Mouse (Mus musculus) cerebral cortex, adult 2 months (tissue): ENCODE measurements around the gene Trpm8.

Source experiments
- WGBS: fragments of 180-500 bp; shearing (Covaris S2); methylation state at CpG from one replicate; pipeline ENCODE4 v1.1.7; 2018; 5-methylcytosine and 5-hydroxymethylcytosine counted together

The Trpm8 gene

DNA sequence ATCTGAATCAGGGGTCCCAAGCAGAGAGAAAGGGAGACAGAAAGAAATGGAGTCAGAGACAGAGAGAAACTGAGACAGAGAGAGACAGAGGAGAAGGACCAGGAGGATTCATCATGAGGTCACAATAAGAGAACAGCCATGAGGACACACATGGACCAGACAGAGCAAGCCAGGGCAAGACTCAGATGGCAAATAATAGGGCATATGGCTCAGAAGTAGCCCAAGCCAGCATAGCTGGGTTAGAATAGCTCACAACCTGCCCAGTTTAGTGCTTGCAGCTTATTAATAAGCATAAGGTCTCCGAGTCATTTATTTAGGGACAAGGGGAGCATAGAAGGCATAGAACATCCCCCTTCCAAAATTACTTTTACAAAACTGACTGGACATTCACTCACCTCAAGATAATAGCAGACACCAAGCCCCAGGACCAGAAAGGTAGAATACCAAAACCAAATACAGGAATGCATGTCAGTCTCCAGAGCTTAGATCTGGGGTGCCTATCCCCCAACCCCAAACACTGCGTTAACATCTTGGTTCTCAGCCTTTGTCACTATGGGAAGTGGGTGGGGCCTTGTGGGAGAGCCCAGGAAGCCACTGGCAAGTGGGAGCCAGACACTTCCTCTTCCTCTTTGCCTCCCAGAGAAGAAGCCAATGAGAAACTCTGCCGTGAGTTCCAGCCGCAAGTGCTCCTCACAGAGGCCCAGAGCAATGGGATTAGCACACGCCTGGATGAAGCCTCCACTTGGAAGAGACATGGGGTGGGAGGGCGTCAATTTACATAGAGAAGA is 155.8 kb downstream of the Trpm8 start:
- 66% methylated on average over 6 of the region's 6 CpGs for WGBS

DNA sequence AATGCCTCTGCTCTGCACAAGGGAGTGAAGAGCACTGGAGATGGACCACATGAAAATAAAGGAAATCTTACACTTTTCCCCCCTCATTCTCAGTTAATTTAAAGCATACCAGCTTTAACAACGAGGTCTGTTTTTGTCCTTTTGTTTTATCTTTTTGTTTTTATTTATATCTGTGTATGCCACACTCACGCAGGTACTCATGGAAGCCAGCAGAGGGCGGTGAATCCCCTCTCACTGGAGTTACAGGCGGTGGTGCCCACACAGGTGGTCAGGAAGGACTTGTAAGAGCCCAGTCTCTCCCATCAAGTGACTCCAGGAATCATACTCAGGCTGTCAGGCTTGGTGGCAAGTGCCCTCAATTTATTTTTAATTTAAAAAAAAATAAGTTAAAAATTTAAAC is 156.6 kb downstream of the Trpm8 start:
- WGBS = 71% methylated on average over 4 of the region's 4 CpGs

DNA sequence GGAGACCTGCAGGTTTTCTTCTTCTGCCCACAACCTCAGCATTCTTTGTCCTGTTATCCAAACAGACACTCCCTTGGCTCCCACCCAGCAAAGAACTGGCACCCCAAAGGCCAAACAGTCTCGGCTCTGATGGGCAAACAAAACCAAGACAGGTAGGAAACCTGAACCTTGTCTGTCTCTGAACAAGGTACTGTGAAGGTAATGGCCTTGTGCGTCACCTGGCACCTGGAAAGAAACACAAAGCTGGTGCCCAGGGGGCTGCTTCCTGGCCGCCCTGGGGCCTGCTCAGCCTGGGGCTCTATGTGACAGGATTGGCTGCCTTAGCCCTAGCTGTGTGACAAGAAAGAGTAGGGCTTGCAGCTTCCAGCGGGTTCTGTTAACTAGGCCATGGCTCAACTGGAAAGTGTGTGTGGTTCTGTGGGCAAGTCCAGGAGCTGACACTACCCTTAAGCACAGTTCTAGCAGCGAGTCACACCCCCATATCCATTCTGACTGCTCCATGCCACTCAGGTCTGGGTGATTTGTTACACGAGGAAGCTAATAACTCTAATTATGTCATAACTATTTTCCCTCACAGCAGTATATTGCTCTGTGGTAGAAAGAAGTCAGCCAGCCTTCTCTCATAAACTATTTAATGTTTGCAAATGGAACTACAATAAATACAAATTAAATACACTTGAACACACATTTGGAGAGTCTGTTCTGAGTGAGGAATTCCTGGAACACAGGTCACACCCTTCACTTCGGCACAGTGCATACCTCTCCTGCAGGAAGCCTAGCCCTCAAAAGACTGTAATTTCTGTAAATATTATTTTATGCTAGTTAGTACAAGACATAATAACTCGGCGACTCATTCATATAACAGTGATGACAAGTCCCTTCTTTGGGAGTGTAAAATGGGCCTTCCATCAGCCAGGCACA is 160.0 kb downstream of the Trpm8 start:
- 78% methylated on average over 9 of the region's 9 CpGs for WGBS
